Mouse (Mus musculus): ENCODE measurements around the gene Dscaml1. TPM values are rescaled to one million over a fixed set of nuclear protein-coding genes. Genes with fewer than 3 reads are reported as not detected.

Dscaml1 gene
- polyA plus RNA-seq, 1 experiment from 2014 or later: 10.8 TPM

DNA sequence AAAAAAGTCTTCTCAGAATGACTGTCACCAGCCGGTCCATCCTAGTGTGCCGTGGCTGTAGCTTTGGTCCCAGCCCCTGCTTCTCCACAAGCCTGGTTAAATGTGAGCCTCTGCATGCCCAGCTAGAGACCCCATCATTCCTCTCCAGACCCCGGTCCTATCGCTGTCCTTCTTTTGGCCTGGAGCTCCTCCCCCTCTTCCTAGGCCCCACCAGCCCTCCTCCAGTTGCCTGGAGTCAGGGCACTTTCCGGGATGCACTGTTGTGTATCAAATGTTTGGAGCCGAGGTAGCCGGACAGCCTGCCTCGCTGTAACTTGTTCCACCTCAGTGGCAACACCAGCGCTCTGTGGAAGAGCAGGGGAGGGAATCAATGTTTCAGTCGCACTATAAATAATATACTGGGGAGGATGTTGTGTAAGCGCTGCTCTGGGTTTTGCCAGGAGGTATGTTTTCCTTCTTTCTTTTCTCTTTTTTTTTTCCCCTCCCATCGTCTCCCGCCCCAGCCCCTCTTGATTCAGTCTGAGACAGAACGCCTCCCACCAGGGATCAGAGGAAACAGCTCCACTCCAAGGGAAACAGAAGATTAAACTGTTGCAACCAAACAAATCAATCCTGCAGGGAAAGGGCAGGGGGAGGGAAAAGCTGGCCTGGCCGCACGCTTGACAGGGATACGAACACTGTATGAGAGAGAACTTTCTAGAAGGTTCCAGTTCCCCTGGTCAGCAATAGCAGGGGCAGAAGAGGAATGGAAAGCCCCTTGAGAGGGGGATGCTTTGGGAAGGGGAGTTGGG is 128.8 kb downstream of the Dscaml1 start:
- H3K4me1 ChIP-seq (ENCODE audit: control insufficient read depth, insufficient read depth, low read depth, low read length): peaks cover 11% of the 10 kb centered on the region
- peak overlapping the region; percentile 10; the same call in 1 of the 2 replicates for H3K4me2 ChIP-seq (ENCODE audit: low read length)
- 27% methylated on average over 17 of the region's 17 CpGs for WGBS
- no peaks in the 10 kb centered on the region for H3K36me3 ChIP-seq (ENCODE audit: control insufficient read depth, insufficient read depth, low read length)
- ATAC-seq: no peak
- no peak overlapping the region for H3K4me3 ChIP-seq (ENCODE audit: low read length)
- H3K9ac ChIP-seq (ENCODE audit: low read depth, low read length): no peak overlapping the region
- no peaks in the 10 kb centered on the region for H3K9me3 ChIP-seq (ENCODE audit: control insufficient read depth, low read length)
- no peaks in the 10 kb centered on the region for H3K27me3 ChIP-seq (replicated peaks; ENCODE audit: control insufficient read depth, insufficient read depth, low read length)
- peak overlapping the region; percentile 44 for H3K27ac ChIP-seq (ENCODE audit: low read depth, low read length)

DNA sequence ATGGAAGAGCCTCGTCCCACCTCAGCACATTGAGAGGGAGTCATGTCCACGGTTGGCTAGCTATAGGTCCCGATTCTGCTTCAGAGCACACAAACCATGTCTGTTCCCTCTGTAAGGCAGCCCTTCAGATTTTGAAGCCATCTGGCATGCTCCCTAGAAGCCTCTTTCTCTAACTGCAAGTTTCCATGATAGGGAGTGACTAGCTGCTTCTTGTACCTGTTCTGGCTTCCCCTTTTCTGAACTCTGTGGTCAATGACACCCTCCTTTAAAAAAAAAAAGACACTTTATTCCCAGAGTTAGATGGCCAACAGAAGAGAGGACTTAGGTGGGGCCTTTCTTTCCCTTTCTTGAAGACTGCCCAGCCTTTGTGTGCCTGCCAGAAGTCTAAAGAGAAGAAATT is 130.5 kb downstream of the Dscaml1 start:
- WGBS: 80% methylated on average over 3 of the region's 3 CpGs
- no peaks in the 10 kb centered on the region for H3K27me3 ChIP-seq (replicated peaks; ENCODE audit: control insufficient read depth, insufficient read depth, low read length)
- H3K9me3 ChIP-seq (ENCODE audit: control insufficient read depth, low read length): no peaks in the 10 kb centered on the region
- no peaks in the 10 kb centered on the region for H3K36me3 ChIP-seq (ENCODE audit: control insufficient read depth, insufficient read depth, low read length)
- no peak overlapping the region for H3K27ac ChIP-seq (ENCODE audit: low read depth, low read length)
- ATAC-seq: no peak
- peaks cover 9% of the 10 kb centered on the region for H3K4me1 ChIP-seq (ENCODE audit: control insufficient read depth, insufficient read depth, low read depth, low read length)
- H3K9ac ChIP-seq (ENCODE audit: low read depth, low read length): no peak overlapping the region
- no peak overlapping the region for H3K4me2 ChIP-seq (ENCODE audit: low read length)
- no peak overlapping the region for H3K4me3 ChIP-seq (ENCODE audit: low read length)

- H3K27me3 ChIP-seq (replicated peaks; ENCODE audit: control insufficient read depth, insufficient read depth, low read length): no peaks in the 10 kb centered on the region
- ATAC-seq: no peak
- no peaks in the 10 kb centered on the region for H3K9me3 ChIP-seq (ENCODE audit: control insufficient read depth, low read length)
- H3K36me3 ChIP-seq (ENCODE audit: control insufficient read depth, insufficient read depth, low read length): no peaks in the 10 kb centered on the region
- no peak overlapping the region for H3K4me2 ChIP-seq (ENCODE audit: low read length)
- 47% methylated on average over 6 of the region's 6 CpGs for WGBS
- H3K27ac ChIP-seq (ENCODE audit: low read depth, low read length): 0 out of 2 replicates have a peak overlapping the region, but pooled peaks have one; percentile 36
- H3K9ac ChIP-seq (ENCODE audit: low read depth, low read length): no peak overlapping the region
- no peak overlapping the region for H3K4me3 ChIP-seq (ENCODE audit: low read length)
- peaks cover 4% of the 10 kb centered on the region for H3K4me1 ChIP-seq (ENCODE audit: control insufficient read depth, insufficient read depth, low read depth, low read length)
Observed at GRCm38 (mm10) chr9:45560987-45561386, 134.6 kb downstream of the Dscaml1 start.

DNA sequence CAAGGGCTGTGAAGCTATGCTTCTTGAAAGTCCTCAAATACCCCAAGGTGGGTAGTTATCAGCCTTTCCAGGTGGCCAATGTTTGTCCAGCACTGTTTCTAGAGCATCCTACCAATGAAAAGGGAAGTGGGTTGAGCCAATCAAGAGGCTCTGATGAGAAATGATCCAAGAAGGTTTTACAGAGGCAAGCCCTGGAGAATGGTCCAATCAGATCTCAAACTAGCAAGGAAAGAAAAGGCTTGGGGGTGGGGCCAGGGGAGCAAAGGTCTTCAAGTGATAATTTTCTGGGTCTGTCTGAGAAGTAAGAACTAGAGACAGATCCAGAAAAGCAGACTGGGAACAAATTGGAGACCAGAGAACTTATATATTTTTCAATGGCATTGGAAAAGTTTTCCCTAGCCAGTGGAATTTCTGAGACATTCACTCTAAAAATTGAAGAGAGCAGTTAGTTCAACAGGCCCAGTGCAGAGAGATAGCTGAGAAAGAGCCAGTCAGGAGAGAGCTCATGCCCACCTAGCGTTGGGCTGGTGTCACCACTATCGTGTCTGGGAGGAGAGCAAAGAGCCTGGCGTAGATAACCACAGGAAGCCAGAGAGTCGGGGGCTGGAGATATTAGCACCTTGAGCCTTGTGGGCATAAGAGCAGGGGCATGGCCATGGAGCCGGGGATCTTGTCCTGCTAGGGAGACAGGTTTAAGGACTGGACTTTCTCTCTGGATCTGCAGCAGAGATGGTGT is 140.6 kb downstream of the Dscaml1 start:
- no peak overlapping the region for H3K27ac ChIP-seq (ENCODE audit: low read depth, low read length)
- H3K27me3 ChIP-seq (replicated peaks; ENCODE audit: control insufficient read depth, insufficient read depth, low read length): no peaks in the 10 kb centered on the region
- no peak overlapping the region for H3K4me3 ChIP-seq (ENCODE audit: low read length)
- no peaks in the 10 kb centered on the region for H3K9me3 ChIP-seq (ENCODE audit: control insufficient read depth, low read length)
- peaks cover 9% of the 10 kb centered on the region for H3K4me1 ChIP-seq (ENCODE audit: control insufficient read depth, insufficient read depth, low read depth, low read length)
- no peak overlapping the region for H3K4me2 ChIP-seq (ENCODE audit: low read length)
- 88% methylated on average over 5 of the region's 5 CpGs for WGBS
- H3K36me3 ChIP-seq (ENCODE audit: control insufficient read depth, insufficient read depth, low read length): no peaks in the 10 kb centered on the region
- H3K9ac ChIP-seq (ENCODE audit: low read depth, low read length): no peak overlapping the region
- ATAC-seq: no peak

- H3K9me3 ChIP-seq (ENCODE audit: control insufficient read depth, low read length): no peaks in the 10 kb centered on the region
- H3K27me3 ChIP-seq (replicated peaks; ENCODE audit: control insufficient read depth, insufficient read depth, low read length): no peaks in the 10 kb centered on the region
- H3K36me3 ChIP-seq (ENCODE audit: control insufficient read depth, insufficient read depth, low read length): no peaks in the 10 kb centered on the region
- H3K4me3 ChIP-seq (ENCODE audit: low read length): no peak overlapping the region
- WGBS: 77% methylated on average over 3 of the region's 3 CpGs
- H3K9ac ChIP-seq (ENCODE audit: low read depth, low read length): no peak overlapping the region
- H3K4me1 ChIP-seq (ENCODE audit: control insufficient read depth, insufficient read depth, low read depth, low read length): peaks cover 15% of the 10 kb centered on the region
- ATAC-seq: no peak
- H3K27ac ChIP-seq (ENCODE audit: low read depth, low read length): no peak overlapping the region
- H3K4me2 ChIP-seq (ENCODE audit: low read length): no peak overlapping the region
Observed at GRCm38 (mm10) chr9:45569680-45570079, 143.3 kb downstream of the Dscaml1 start.

DNA sequence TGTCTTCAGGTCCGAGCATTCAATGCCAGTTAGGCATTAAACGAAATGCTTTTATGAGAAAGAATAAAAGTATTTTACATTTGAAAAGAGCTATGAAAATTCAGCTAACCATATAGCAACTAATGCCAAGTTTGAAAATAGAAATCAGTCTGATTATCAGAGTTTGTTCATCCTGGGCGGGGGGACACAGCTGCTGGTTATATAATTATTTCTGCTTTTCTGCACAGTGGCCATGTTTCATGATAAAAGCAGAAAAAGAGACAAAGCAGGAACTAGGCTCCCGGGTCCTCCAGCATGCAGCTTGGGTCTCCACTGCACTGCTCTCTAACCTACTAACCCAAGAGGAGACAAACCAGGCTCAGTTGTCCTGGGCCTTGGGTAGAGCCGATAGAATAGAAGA is 143.9 kb downstream of the Dscaml1 start:
- Histone ChIP-seq H3K36me3 (ENCODE audit: control insufficient read depth, insufficient read depth, low read length) (no peaks in the 10 kb centered on the region), H3K4me1 (ENCODE audit: control insufficient read depth, insufficient read depth, low read depth, low read length) (peaks cover 15% of the 10 kb centered on the region), H3K4me3 (ENCODE audit: low read length) (no peak overlapping the region), H3K27ac (ENCODE audit: low read depth, low read length) (no peak overlapping the region), H3K9me3 (ENCODE audit: control insufficient read depth, low read length) (no peaks in the 10 kb centered on the region), H3K9ac (ENCODE audit: low read depth, low read length) (no peak overlapping the region), H3K4me2 (ENCODE audit: low read length) (no peak overlapping the region), H3K27me3 (replicated peaks; ENCODE audit: control insufficient read depth, insufficient read depth, low read length) (no peaks in the 10 kb centered on the region)
- WGBS: 85% methylated on average over 5 of the region's 5 CpGs
- ATAC-seq: no peak

DNA sequence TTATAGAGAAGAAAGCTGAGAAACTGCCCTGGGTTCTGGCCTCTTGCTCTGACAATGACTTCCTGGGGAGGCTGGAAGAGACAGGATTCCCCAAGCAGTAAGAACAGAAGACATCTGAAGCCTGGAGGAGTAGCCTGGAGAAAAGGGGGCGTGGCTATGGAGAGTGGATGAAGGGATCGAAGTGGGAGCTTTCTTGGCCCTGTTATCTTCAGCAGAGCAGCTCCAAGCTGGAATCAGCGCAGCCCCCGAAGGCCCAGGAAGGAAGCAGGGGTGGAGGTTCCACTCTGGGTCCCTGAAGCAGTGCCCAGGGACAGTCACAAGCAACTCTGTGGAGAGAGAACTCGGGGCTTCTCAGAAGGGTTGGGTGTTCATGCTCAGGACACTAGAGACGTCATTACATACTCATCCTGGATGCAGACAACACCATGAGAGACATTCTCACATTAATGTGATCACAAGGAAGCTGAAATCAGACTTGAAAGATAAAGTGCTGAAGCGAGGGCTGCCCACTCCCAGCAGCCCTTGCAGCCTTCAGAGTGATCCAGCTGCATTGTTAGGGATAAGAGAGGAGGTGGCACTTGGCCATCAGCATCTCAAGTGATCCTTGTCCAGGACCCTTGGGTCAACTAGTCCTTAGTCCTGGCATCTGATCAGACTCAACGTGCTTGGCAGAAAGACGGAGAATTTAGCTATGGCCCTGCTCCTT is 146.5 kb downstream of the Dscaml1 start:
- Histone ChIP-seq H3K4me1 (ENCODE audit: control insufficient read depth, insufficient read depth, low read depth, low read length) (peaks cover 15% of the 10 kb centered on the region), H3K27me3 (replicated peaks; ENCODE audit: control insufficient read depth, insufficient read depth, low read length) (no peaks in the 10 kb centered on the region), H3K9me3 (ENCODE audit: control insufficient read depth, low read length) (no peaks in the 10 kb centered on the region), H3K4me3 (ENCODE audit: low read length) (no peak overlapping the region), H3K36me3 (ENCODE audit: control insufficient read depth, insufficient read depth, low read length) (no peaks in the 10 kb centered on the region), H3K9ac (ENCODE audit: low read depth, low read length) (no peak overlapping the region), H3K27ac (ENCODE audit: low read depth, low read length) (peak overlapping the region; percentile 13; the same call in 1 of the 2 replicates), H3K4me2 (ENCODE audit: low read length) (no peak overlapping the region)
- 41% methylated on average over 9 of the region's 9 CpGs for WGBS
- no peak for ATAC-seq

- Histone ChIP-seq H3K4me2 (ENCODE audit: low read length) (no peak overlapping the region), H3K4me1 (ENCODE audit: control insufficient read depth, insufficient read depth, low read depth, low read length) (peaks cover 15% of the 10 kb centered on the region), H3K27ac (ENCODE audit: low read depth, low read length) (no peak overlapping the region), H3K9me3 (ENCODE audit: control insufficient read depth, low read length) (no peaks in the 10 kb centered on the region), H3K27me3 (replicated peaks; ENCODE audit: control insufficient read depth, insufficient read depth, low read length) (no peaks in the 10 kb centered on the region), H3K36me3 (ENCODE audit: control insufficient read depth, insufficient read depth, low read length) (no peaks in the 10 kb centered on the region), H3K4me3 (ENCODE audit: low read length) (no peak overlapping the region), H3K9ac (ENCODE audit: low read depth, low read length) (no peak overlapping the region)
- ATAC-seq: no peak
Observed at GRCm38 (mm10) chr9:45573493-45573815, 147.0 kb downstream of the Dscaml1 start.

- no peak for ATAC-seq
- Histone ChIP-seq H3K4me3 (ENCODE audit: low read length) (no peak overlapping the region), H3K9ac (ENCODE audit: low read depth, low read length) (no peak overlapping the region), H3K4me1 (ENCODE audit: control insufficient read depth, insufficient read depth, low read depth, low read length) (peaks cover 15% of the 10 kb centered on the region), H3K4me2 (ENCODE audit: low read length) (no peak overlapping the region), H3K27me3 (replicated peaks; ENCODE audit: control insufficient read depth, insufficient read depth, low read length) (no peaks in the 10 kb centered on the region), H3K9me3 (ENCODE audit: control insufficient read depth, low read length) (no peaks in the 10 kb centered on the region), H3K27ac (ENCODE audit: low read depth, low read length) (no peak overlapping the region), H3K36me3 (ENCODE audit: control insufficient read depth, insufficient read depth, low read length) (no peaks in the 10 kb centered on the region)
- 82% methylated on average over 8 of the region's 8 CpGs for WGBS
Observed at GRCm38 (mm10) chr9:45574021-45574420, 147.6 kb downstream of the Dscaml1 start.

All from hindbrain, embryonic 16.5 days (tissue).